Mouse (Mus musculus) midbrain, embryonic 10.5 days (tissue): ENCODE measurements at regions not wholly inside any gene's neighbourhood (a gene's known extent, or its start where the extent isn't known, plus 50 kb on each side); places are given as distances from the start of the nearest gene placed in this dataset.
"Not testable (repeated sequence)": the region's sequence is repeated elsewhere in the genome, so short reads cannot be mapped to it uniquely, and the experiment has no call there.

Experiments
- DNase-seq: peaks from one replicate; pipeline ENCODE4 v3.0.0-alpha.2; 2017; ENCODE audit warnings: low spot score
- H3K27ac ChIP-seq: fragments of 300-500 bp; sonication (generic); replicated peaks from 2 replicates; pipeline ENCODE4 v1.5.1; 2016; ENCODE audit warnings: mild to moderate bottlenecking
- H3K27me3 ChIP-seq: fragments of 300-500 bp; sonication (generic); 2 replicates; pipeline ENCODE4 v1.6.1; 2016; ENCODE audit warnings: low read depth, mild to moderate bottlenecking; ENCODE audit not compliant: poor library complexity, severe bottlenecking
- H3K36me3 ChIP-seq: fragments of 300-500 bp; sonication (generic); 2 replicates; pipeline ENCODE4 v1.6.1; 2016; ENCODE audit warnings: mild to moderate bottlenecking, moderate library complexity
- H3K4me1 ChIP-seq: fragments of 300-500 bp; sonication (generic); 2 replicates; pipeline ENCODE4 v1.6.1; 2016
- H3K4me3 ChIP-seq: fragments of 300-500 bp; sonication (generic); 2 replicates; pipeline ENCODE4 v1.5.1; 2016; ENCODE audit warnings: mild to moderate bottlenecking, moderate library complexity
- H3K9me3 ChIP-seq: fragments of 300-500 bp; sonication (generic); replicated peaks from 2 replicates; pipeline ENCODE4 v1.6.1; 2016; ENCODE audit warnings: mild to moderate bottlenecking
- WGBS: fragments of 180-500 bp; shearing (Covaris S2); methylation state at CpG from one replicate; pipeline ENCODE4 v1.1.7; 2016; 5-methylcytosine and 5-hydroxymethylcytosine counted together

- DNase-seq = no peak
- H3K4me1 ChIP-seq = peaks cover 3% of the 10 kb centered on the region; the same call in 1 of the 2 replicates
- H3K27me3 ChIP-seq = no peaks in the 10 kb centered on the region
- no peak overlapping the region for H3K27ac ChIP-seq
- no peak overlapping the region for H3K4me3 ChIP-seq
- 79% methylated on average over 3 of the region's 3 CpGs for WGBS
- no peaks in the 10 kb centered on the region for H3K9me3 ChIP-seq
- H3K36me3 ChIP-seq = no peaks in the 10 kb centered on the region
Observed at GRCm38 (mm10) chr17:13567183-13567582, 193.2 kb upstream of the Afdn start.

- Histone ChIP-seq H3K4me3 (no peak overlapping the region), H3K36me3 (no peaks in the 10 kb centered on the region), H3K4me1 (peaks cover 15% of the 10 kb centered on the region), H3K27ac (no peak overlapping the region), H3K9me3 (no peaks in the 10 kb centered on the region), H3K27me3 (no peaks in the 10 kb centered on the region)
- DNase-seq = no peak
- WGBS = 89% methylated on average over 5 of the region's 5 CpGs
Observed at GRCm38 (mm10) chr17:13570796-13571195, 189.5 kb upstream of the Afdn start.

DNA sequence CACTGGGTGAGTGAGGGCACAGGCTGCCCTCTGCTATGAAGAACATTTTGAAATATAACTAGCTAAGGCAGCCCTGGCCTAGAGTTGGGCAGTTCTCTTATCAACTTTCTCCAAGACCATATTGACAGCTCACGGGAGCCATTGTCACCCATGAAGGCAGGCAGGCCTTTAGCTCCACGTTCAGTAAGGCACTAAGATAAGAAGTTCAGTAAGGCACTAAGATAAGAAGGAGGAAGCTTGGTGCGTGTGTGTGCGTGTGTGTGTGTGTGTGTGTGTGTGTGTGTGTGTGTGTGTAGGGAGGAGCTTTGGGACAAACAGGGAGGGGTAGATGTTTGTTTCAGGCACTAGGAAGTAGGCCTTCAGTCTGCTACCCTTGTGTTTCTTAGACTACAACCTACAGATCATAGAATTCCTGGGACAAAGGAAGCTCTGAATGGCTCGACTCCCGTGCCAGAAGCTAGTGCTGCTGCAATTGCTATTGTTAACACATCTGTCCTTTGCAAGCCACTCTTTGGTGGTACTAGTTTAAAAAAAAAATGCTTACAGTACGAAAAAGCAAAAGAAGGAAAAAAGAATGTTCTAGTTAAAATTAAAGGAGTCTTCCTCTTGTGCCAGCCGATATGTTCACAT is 188.0 kb upstream of the Afdn start:
- 72% methylated on average over 8 of the region's 8 CpGs for WGBS
- no peaks in the 10 kb centered on the region for H3K27me3 ChIP-seq
- H3K4me1 ChIP-seq = peaks cover 15% of the 10 kb centered on the region
- DNase-seq = no peak
- peak overlapping the region; percentile 46 for H3K27ac ChIP-seq
- no peak overlapping the region for H3K4me3 ChIP-seq
- no peaks in the 10 kb centered on the region for H3K36me3 ChIP-seq
- no peaks in the 10 kb centered on the region for H3K9me3 ChIP-seq

- 81% methylated on average over 9 of the region's 9 CpGs for WGBS
- no peak overlapping the region for H3K4me3 ChIP-seq
- H3K27ac ChIP-seq = 0 out of 2 replicates have a peak overlapping the region, but pooled peaks have one; percentile 46
Observed at GRCm38 (mm10) chr17:13573036-13573435, 187.3 kb upstream of the Afdn start.

DNA sequence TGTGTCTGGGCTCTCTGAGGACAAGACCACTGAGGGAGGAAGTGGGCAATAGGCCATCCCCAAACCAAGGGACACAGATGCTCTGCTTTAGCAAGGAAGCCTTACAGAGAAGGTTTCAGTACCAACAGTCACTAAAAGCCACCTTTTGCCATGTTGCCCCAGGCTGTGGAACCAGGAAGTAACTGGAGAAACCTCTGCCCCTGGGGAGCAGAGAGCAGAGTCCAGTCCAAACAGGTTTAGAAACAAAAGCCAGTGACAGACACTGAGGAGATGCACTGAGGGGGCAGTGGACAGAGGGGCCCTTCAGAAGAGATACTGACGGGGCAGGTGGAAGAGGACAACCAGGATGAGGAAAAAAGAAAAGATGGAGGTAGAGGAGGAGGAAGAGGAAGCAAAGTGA is 186.2 kb upstream of the Afdn start:
- Histone ChIP-seq H3K4me3 (no peak overlapping the region), H3K27me3 (no peaks in the 10 kb centered on the region), H3K27ac (0 out of 2 replicates have a peak overlapping the region, but pooled peaks have one; percentile 38), H3K4me1 (peaks cover 15% of the 10 kb centered on the region), H3K36me3 (no peaks in the 10 kb centered on the region), H3K9me3 (no peaks in the 10 kb centered on the region)
- no peak for DNase-seq
- 69% methylated on average over 1 of the region's 1 CpGs for WGBS

More at GRCm38 (mm10) chr17:13573036-13573435, 187.3 kb upstream of the Afdn start:
- H3K9me3 ChIP-seq = no peaks in the 10 kb centered on the region
- DNase-seq = no peak
- H3K27me3 ChIP-seq = no peaks in the 10 kb centered on the region
- H3K36me3 ChIP-seq = no peaks in the 10 kb centered on the region
- H3K4me1 ChIP-seq = peaks cover 15% of the 10 kb centered on the region

GRCm38 (mm10) chr17:13574682-13575444 is 185.5 kb upstream of the Afdn start:
- Histone ChIP-seq H3K4me1 (peaks cover 15% of the 10 kb centered on the region), H3K36me3 (no peaks in the 10 kb centered on the region), H3K27me3 (no peaks in the 10 kb centered on the region), H3K9me3 (no peaks in the 10 kb centered on the region), H3K27ac (peak overlapping the region; percentile 38; the same call in 1 of the 2 replicates), H3K4me3 (no peak overlapping the region)
- DNase-seq = no peak
- 76% methylated on average over 13 of the region's 13 CpGs for WGBS

DNA sequence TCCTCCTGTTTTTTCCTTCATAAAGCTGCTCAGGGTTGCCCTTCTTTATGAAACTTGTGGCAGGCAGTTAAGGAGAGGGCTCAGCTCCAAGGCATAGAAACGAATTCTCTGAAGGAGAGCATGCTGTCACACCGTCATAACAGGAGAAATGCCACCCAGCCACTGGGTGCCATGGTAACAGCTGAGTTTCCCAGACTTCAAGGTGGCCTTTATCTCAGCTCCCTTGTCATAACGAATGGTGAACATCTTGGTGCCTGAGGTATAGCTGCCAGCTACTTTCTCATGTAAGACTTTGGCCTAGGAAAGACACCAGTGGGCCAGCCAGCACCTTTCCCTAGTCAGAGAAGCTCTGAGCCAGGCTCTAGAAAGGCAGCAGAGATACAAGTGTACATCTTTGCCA is 182.5 kb upstream of the Afdn start:
- peaks cover 12% of the 10 kb centered on the region for H3K4me1 ChIP-seq
- H3K27ac ChIP-seq = no peak overlapping the region
- no peak for DNase-seq
- H3K36me3 ChIP-seq = no peaks in the 10 kb centered on the region
- H3K4me3 ChIP-seq = no peak overlapping the region
- WGBS = 87% methylated on average over 3 of the region's 3 CpGs
- H3K27me3 ChIP-seq = no peaks in the 10 kb centered on the region
- H3K9me3 ChIP-seq = no peaks in the 10 kb centered on the region

DNA sequence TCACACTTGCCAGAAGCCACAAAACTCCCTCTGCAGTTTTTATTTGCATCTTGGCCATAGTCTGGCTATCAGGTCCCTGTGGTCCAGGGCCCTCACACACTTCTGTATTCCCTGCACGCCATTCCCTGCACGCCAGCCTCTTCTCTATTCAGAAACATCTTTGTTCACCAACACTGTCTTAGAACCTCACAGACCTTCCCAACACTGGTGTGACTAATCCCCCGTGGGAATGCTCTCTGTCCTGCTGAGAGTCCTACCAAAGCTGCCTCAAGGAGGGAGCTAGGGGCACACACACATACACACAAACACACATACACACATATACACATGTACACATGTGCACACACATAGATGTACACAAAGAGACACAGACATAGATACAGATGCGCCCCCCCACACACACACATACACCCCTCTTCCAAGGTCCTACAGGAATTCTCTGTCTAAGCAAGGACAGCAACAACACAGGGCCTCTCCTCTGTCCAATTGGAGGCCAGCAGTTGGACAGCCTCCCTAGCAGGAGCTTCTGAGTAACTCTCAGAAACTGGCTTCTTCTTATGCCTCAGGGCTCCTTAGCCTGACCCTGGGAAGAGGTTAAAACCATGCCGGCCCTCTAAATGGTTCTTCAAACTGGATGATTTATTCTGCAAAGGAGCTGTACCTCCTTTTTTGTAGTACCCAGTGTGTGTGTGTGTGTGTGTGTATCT is 179.0 kb upstream of the Afdn start:
- Histone ChIP-seq H3K4me3 (no peak overlapping the region), H3K27ac (no peak overlapping the region; the same call in 1 of the 2 replicates), H3K9me3 (no peaks in the 10 kb centered on the region), H3K4me1 (peaks cover 6% of the 10 kb centered on the region; the same call in 1 of the 2 replicates), H3K27me3 (no peaks in the 10 kb centered on the region), H3K36me3 (no peaks in the 10 kb centered on the region)
- no peak for DNase-seq
- WGBS = 77% methylated on average over 5 of the region's 5 CpGs

DNA sequence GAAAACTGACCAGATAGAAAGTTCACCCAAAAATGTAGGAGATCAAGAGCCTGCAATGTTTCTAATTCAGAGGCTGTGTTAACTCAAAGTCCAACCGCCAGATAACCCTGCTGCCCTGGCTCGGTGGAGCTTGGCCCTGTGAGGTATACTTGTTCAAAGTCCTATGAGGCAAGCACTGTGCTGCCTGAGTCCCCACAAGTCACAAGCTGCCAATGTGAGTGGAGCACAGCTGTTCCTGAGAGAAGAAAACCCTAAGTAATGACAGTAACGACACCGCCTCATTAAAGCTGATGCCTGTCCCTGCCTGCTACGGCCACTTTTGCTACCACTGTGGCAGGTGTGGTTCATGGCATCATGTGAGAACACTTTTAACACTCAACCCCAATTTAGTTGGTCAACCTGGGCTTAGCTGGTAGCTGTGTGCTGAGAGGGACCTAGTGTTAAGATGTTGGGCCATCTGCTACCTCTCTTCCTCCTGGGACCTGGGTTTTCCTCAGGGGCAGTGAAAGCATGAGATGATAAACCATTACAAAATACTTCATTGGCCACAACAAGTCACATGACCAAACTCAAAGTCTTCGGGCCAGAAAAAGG is 178.2 kb upstream of the Afdn start:
- no peak for DNase-seq
- no peaks in the 10 kb centered on the region for H3K36me3 ChIP-seq
- H3K27ac ChIP-seq = peak overlapping the region; percentile 19; the same call in 1 of the 2 replicates
- no peak overlapping the region for H3K4me3 ChIP-seq
- 84% methylated on average over 6 of the region's 6 CpGs for WGBS
- peaks cover 6% of the 10 kb centered on the region; the same call in 1 of the 2 replicates for H3K4me1 ChIP-seq
- H3K9me3 ChIP-seq = no peaks in the 10 kb centered on the region
- no peaks in the 10 kb centered on the region for H3K27me3 ChIP-seq

DNA sequence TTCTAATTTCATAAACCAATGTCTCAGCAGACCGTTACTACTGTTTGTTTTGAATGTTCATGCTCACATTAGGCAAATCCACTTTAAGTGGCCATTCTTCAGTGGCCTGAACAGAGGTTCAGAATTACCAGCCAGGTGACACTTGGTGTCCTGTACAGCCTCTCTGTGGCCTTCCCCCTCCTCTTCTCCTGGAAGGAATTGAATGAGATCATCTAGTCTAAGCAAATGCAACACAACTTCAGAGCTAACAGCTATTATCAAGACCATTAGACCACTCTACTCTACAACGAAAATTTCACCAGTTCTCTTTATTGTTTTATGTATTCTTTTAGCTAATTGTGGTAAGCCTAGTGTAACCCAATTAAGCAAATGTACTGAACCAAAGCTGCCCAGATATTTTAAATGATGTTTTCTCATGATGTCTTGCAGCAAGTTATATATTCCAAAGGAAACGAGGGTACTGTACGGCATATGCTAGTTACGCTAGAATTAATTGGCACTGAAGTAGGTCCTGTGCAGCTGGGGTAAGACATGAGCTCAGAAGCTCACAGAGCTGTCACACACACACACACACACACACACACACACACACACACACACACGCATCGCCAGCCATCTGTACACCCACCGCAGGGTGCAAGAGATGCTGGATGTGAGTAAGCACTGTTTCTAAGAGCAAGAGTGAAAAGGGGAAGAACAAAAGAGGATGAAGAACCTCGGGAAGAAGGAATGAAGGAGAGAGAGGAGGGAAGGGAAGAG is 176.7 kb upstream of the Afdn start:
- Histone ChIP-seq H3K9me3 (no peaks in the 10 kb centered on the region), H3K36me3 (no peaks in the 10 kb centered on the region), H3K4me1 (peaks cover 6% of the 10 kb centered on the region; the same call in 1 of the 2 replicates), H3K27me3 (no peaks in the 10 kb centered on the region), H3K27ac (no peak overlapping the region), H3K4me3 (no peak overlapping the region)
- DNase-seq = no peak
- 76% methylated on average over 9 of the region's 9 CpGs for WGBS

GRCm38 (mm10) chr17:13584394-13584793 is 175.9 kb upstream of the Afdn start:
- H3K4me3 ChIP-seq = no peak overlapping the region
- H3K9me3 ChIP-seq = no peaks in the 10 kb centered on the region
- H3K36me3 ChIP-seq = no peaks in the 10 kb centered on the region
- H3K27me3 ChIP-seq = no peaks in the 10 kb centered on the region
- WGBS = 79% methylated on average over 4 of the region's 4 CpGs
- DNase-seq = no peak
- H3K27ac ChIP-seq = no peak overlapping the region
- H3K4me1 ChIP-seq = peaks cover 6% of the 10 kb centered on the region; the same call in 1 of the 2 replicates

GRCm38 (mm10) chr17:13590240-13590837 is 170.0 kb upstream of the Afdn start:
- 73% methylated on average over 1 of the region's 1 CpGs for WGBS

More at GRCm38 (mm10) chr17:13590240-13590837, 170.0 kb upstream of the Afdn start:
- not testable (repeated sequence) for H3K4me3 ChIP-seq, H3K4me1 ChIP-seq, H3K36me3 ChIP-seq, H3K9me3 ChIP-seq, DNase-seq, H3K27me3 ChIP-seq, H3K27ac ChIP-seq
